8 mouse cellular contexts compared by ENCODE assay signal in genomic region chr19:43384978-43385431, GRCm38 (mm10). TPM values are rescaled to one million over a fixed set of nuclear protein-coding genes. Genes with fewer than 3 reads are reported as not detected.
DNase-seq lines count a peak whose midpoint lies in the region.
"Had no signal": no experiment of that assay in that cellular context is flagged by ENCODE, and none has a peak within 500 bp of the region (broad histone marks: within the 10 kb centered on the region; RNA-seq: fewer than 3 reads in every experiment).

No protein-coding gene starts in this region.

- under 1% methylated on average over 25 of the region's 25 CpGs for WGBS in heart, embryonic 10.5 days

- DNase-seq in ES-CJ7 (ENCODE audit: low read depth, low spot score), result peak; percentile 34
- peak; percentile 53 for DNase-seq in adrenal gland, postnatal 10 days
- peak; percentile 76 for DNase-seq in heart, embryonic 10.5 days (ENCODE audit: low spot score)
- peak; percentile 1 to 41 for DNase-seq in kidney, postnatal 36 days
- DNase-seq in retina, embryonic 14.5 days (ENCODE audit: low spot score), result peak; percentile 46
- DNase-seq in thymus, postnatal 10 days (ENCODE audit: low spot score in 2 of 2), result no peak
- no peak for DNase-seq in right cerebral cortex, adult 2 months (ENCODE audit: low spot score in 2 of 2)

- peaks cover 77% of the 10 kb centered on the region for H3K27me3 ChIP-seq in heart, embryonic 10.5 days (ENCODE audit: insufficient read depth, poor library complexity, severe bottlenecking)

- H3K4me1 ChIP-seq in heart, embryonic 10.5 days, result peaks cover 30% of the 10 kb centered on the region

- no peaks in the 10 kb centered on the region for H3K9me3 ChIP-seq in heart, embryonic 10.5 days

- H3K27ac ChIP-seq in heart, embryonic 10.5 days, result peak overlapping the region; percentile 6; the same call in 1 of the 2 replicates

- H3K36me3 ChIP-seq in heart, embryonic 10.5 days, result no peaks in the 10 kb centered on the region

- H3K4me3 ChIP-seq in heart, embryonic 10.5 days, result peak overlapping the region; percentile 57

RNA-seq across cellular contexts. Expression of gene Hpse2, which starts 3.1 kb away (rescaled TPM):
- not detected for total RNA-seq in adrenal gland, postnatal 10 days (2021)
- polyA plus RNA-seq in heart, embryonic 10.5 days (2016; fragmentation: Nextera tagmentation; extraction: Ambion mirVana), result 0.04 and 0.29 TPM in 2 replicates
- polyA plus RNA-seq: liver, embryonic 16.5 days had no signal

RNA-seq across cellular contexts. Expression of gene Cnnm1, which starts 55.2 kb away (rescaled TPM):
- under 1 TPM; 0.21 to 0.42 TPM for total RNA-seq in adrenal gland, postnatal 10 days (2021)
- 0.12 and 0.14 TPM in 2 replicates for polyA plus RNA-seq in heart, embryonic 10.5 days (2016; fragmentation: Nextera tagmentation; extraction: Ambion mirVana)

Comparison
In these comparisons a context has a peak if more than half of its experiments do, and no peak if none do; other contexts are left out.
1. DNase-seq: peak in ES-CJ7 (single experiment), adrenal gland, postnatal 10 days (single experiment), heart, embryonic 10.5 days (single experiment), kidney, postnatal 36 days (2 of 2) and retina, embryonic 14.5 days (single experiment); none in thymus, postnatal 10 days (0 of 2) and right cerebral cortex, adult 2 months (0 of 2).